Mouse (Mus musculus): ENCODE data around the gene Sap18b.

- TF ChIP-seq CTCF (IDR thresholded peaks at IDR 0.05; ENCODE audit: control insufficient read depth, insufficient read depth, insufficient read length) (no peak), MAX (IDR thresholded peaks at IDR 0.05) (no peak), CEBPB (IDR thresholded peaks at IDR 0.05; ENCODE audit: low read depth) (no peak), USF1 (IDR thresholded peaks at IDR 0.05; ENCODE audit: low read depth) (no peak), MYOD1 (IDR thresholded peaks at IDR 0.05; ENCODE audit: control insufficient read depth, insufficient read length, low read depth) (no peak), FOSL1 (IDR thresholded peaks at IDR 0.05; ENCODE audit: insufficient read depth, low read length, poor library complexity, severe bottlenecking) (no peak)
These were observed 29.0 kb downstream of the Sap18b start for GRCm38 (mm10) chr8:95854174-95854573.

All from C2C12 (cell line).